Mouse (Mus musculus) heart, adult 8-10 months (tissue): ENCODE measurements around the gene Tmem163. TPM values are rescaled to one million over a fixed set of nuclear protein-coding genes. Genes with fewer than 3 reads are reported as not detected.

ENCODE experiments used
- total RNA-seq, 4 experiments: library from RNA; stranded (reverse); gene quantifications; 2 replicates each; pipeline ENCODE4 v1.2.4; 2022

Tmem163 gene
- total RNA-seq, 4 experiments from 2014 or later = 5.3 to 8.2 (median 6.3) TPM

Other genes starting within 250 kb of the Tmem163 start
- under 1 TPM in 2 of 4 experiments, not detected in 2; 0.14 to 0.19 TPM for gene Acmsd, start 49.9 kb upstream of the Tmem163 start, total RNA-seq
- 10 to 100 TPM; 17.8 to 24.1 (median 22.8) TPM for gene Ccnt2, start 94.6 kb upstream of the Tmem163 start, total RNA-seq
- under 1 TPM in 2 of 4 experiments, not detected in 2; 0.09 to 0.14 TPM for gene Map3k19, start 175.5 kb upstream of the Tmem163 start, total RNA-seq
- 10 to 100 TPM; 35.5 to 39.8 (median 38.6) TPM for gene Rab3gap1, start 189.2 kb upstream of the Tmem163 start, total RNA-seq